Mouse (Mus musculus) MEL (cell line): ENCODE measurements at regions not wholly inside any gene's neighbourhood (a gene's known extent, or its start where the extent isn't known, plus 50 kb on each side); places are given as distances from the start of the nearest gene placed in this dataset.

Source experiments
- BHLHE40 ChIP-seq: IDR thresholded peaks from 2 replicates; pipeline ENCODE4 v1.6.1; 2012; ENCODE audit warnings: low read depth, mild to moderate bottlenecking, inconsistent platforms, low read length, improper control_type of control experiment, borderline replicate concordance
- CHD1 ChIP-seq: IDR thresholded peaks from 2 replicates; pipeline ENCODE4 v1.6.1; 2012; ENCODE audit warnings: low read depth, mild to moderate bottlenecking, inconsistent platforms, low read length, improper control_type of control experiment
- CTCF ChIP-seq, 3 experiments: IDR thresholded peaks in 2 of 3; conservative IDR thresholded peaks in 1 of 3; 2 replicates each; pipeline ENCODE4 v1.5.1; 2011 to 2012; ENCODE audit warnings: low read length in 3 of 3, low read depth in 2 of 3, mild to moderate bottlenecking in 2 of 3, improper control_type of control experiment in 1 of 3, inconsistent platforms in 1 of 3, mixed read lengths in 1 of 3, moderate library complexity in 1 of 3; ENCODE audit not compliant: control insufficient read depth in 1 of 3, insufficient read depth in 1 of 3, poor library complexity in 1 of 3, severe bottlenecking in 1 of 3
- MYC ChIP-seq: IDR thresholded peaks from 2 replicates; pipeline ENCODE4 v1.6.1; 2011; ENCODE audit warnings: low read depth, mild to moderate bottlenecking, low read length, improper control_type of control experiment, moderate library complexity
- RAD21 ChIP-seq: IDR thresholded peaks from 2 replicates; pipeline ENCODE4 v1.6.1; 2011; ENCODE audit warnings: mild to moderate bottlenecking, low read depth, low read length, improper control_type of control experiment
- TAL1 ChIP-seq: IDR thresholded peaks from 2 replicates; pipeline ENCODE4 v1.6.1; 2012; ENCODE audit warnings: mild to moderate bottlenecking, inconsistent platforms, low read length, moderate library complexity, mixed read lengths

DNA sequence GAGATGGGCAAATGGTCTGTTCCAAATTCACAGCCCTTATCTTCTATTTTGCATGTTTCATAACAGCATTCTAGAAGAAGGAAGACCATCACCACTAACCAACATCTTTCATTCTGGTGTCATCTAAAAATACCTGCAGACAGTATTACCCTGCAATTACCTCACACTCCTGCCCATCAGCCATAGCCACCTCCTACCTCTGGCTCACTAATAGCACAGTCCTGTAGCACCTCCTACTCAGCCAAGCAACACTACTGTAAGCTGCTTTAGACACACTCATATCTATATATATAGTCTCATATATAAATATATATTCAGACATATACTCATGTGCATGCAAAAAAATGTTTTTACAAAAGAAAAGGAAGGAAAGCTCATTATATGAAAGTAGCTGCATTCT, 468.2 kb upstream of the Kif18a start:
- TF ChIP-seq TAL1, result no peak
- no peak for TF ChIP-seq CTCF (IDR thresholded peaks at IDR 0.05 in 2 of 3, conservative IDR thresholded peaks at IDR 0.05 in 1 of 3; ENCODE audit: control insufficient read depth in 1 of 3, insufficient read depth in 1 of 3, low read depth in 2 of 3, low read length in 3 of 3, poor library complexity in 1 of 3, severe bottlenecking in 1 of 3)
- TF ChIP-seq RAD21, result no peak
- no peak for TF ChIP-seq BHLHE40
- no peak for TF ChIP-seq MYC
- TF ChIP-seq CHD1, result no peak
